8 mouse cellular contexts compared by ENCODE assay signal in the genomic region with DNA sequence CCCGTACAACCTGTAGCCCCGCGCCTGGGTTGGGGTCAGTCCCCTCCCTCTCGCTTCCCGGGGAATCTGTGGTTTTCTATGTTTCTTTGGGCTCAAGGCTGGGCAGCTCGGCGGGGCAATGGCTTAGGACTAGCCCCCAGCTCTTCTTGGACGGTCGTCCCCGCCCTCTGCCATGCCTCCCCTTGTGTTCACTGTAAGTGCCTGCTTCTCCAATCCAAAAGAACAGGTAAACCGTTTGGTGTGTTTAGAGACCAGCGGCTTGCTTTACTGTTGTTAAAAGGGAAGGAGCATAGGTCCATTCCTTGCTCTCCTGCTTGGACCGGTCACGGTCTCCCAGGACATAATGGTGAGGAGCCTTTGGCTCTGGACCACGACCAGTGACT. TPM values are rescaled to one million over a fixed set of nuclear protein-coding genes. Genes with fewer than 3 reads are reported as not detected.
DNase-seq lines count a peak whose midpoint lies in the region; ATAC-seq and TF ChIP-seq lines count a peak whose summit lies in the region.
"Had no signal": no experiment of that assay in that cellular context is flagged by ENCODE, and none has a peak within 500 bp of the region (broad histone marks: within the 10 kb centered on the region; RNA-seq: fewer than 3 reads in every experiment).

No protein-coding gene starts in this region.

- H3K9me3 ChIP-seq in lung, postnatal 0 days (ENCODE audit: low read length): no peaks in the 10 kb centered on the region
- H3K9me3 ChIP-seq in forebrain, embryonic 13.5 days (replicated peaks): no peaks in the 10 kb centered on the region
- no peaks in the 10 kb centered on the region for H3K9me3 ChIP-seq in hindbrain, embryonic 16.5 days (ENCODE audit: control insufficient read depth, low read length)
- H3K9me3 ChIP-seq in midbrain, embryonic 14.5 days (ENCODE audit: control insufficient read depth, low read length): no peaks in the 10 kb centered on the region

- peak overlapping the region; percentile 98 for H3K4me2 ChIP-seq in lung, postnatal 0 days (replicated peaks; ENCODE audit: low read depth, low read length)
- H3K4me2 ChIP-seq in forebrain, embryonic 13.5 days: peak overlapping the region; percentile 100
- H3K4me2 ChIP-seq in hindbrain, embryonic 16.5 days (ENCODE audit: low read length): peak overlapping the region; percentile 98
- peak overlapping the region; percentile 88 for H3K4me2 ChIP-seq in midbrain, embryonic 14.5 days (ENCODE audit: low read length)

- peaks cover 25% of the 10 kb centered on the region for H3K27me3 ChIP-seq in lung, postnatal 0 days (replicated peaks; ENCODE audit: insufficient read depth, low read length)
- peaks cover 28% of the 10 kb centered on the region for H3K27me3 ChIP-seq in forebrain, embryonic 13.5 days
- H3K27me3 ChIP-seq in hindbrain, embryonic 16.5 days (replicated peaks; ENCODE audit: control insufficient read depth, insufficient read depth, low read length): no peaks in the 10 kb centered on the region
- H3K27me3 ChIP-seq in midbrain, embryonic 14.5 days (ENCODE audit: control insufficient read depth, insufficient read depth, low read length): peaks cover 11% of the 10 kb centered on the region

- ATAC-seq in lung, postnatal 0 days: 0 out of 2 replicates have a peak, but pooled peaks have one; percentile 21
- 0 out of 2 replicates have a peak, but pooled peaks have one; percentile 5 for ATAC-seq in forebrain, embryonic 13.5 days
- peak; percentile 47 for ATAC-seq in hindbrain, embryonic 16.5 days
- ATAC-seq in midbrain, embryonic 14.5 days (ENCODE audit: low FRiP score, low TSS enrichment): no peak

- H3K4me1 ChIP-seq in lung, postnatal 0 days (ENCODE audit: insufficient read depth, low read depth, low read length): no peaks in the 10 kb centered on the region
- H3K4me1 ChIP-seq in forebrain, embryonic 13.5 days: peaks cover 13% of the 10 kb centered on the region
- H3K4me1 ChIP-seq in hindbrain, embryonic 16.5 days (ENCODE audit: control insufficient read depth, insufficient read depth, low read depth, low read length): peaks cover 9% of the 10 kb centered on the region
- H3K4me1 ChIP-seq in midbrain, embryonic 14.5 days (ENCODE audit: control insufficient read depth, insufficient read depth, low read length): 0 out of 2 replicates have a peak, but pooled peaks cover 7% of the 10 kb centered on the region

- no peak for DNase-seq in lung, postnatal 0 days (ENCODE audit: low spot score)
- no peak for DNase-seq in lung, postnatal 25 days (ENCODE audit: low spot score)
- DNase-seq in midbrain, embryonic 14.5 days: no peak
- no peak for DNase-seq in gastrocnemius, postnatal 14 days
- DNase-seq in lung, postnatal 10 days: no peak

- H3K4me3 ChIP-seq in lung, postnatal 0 days (ENCODE audit: low read depth, low read length): peak overlapping the region; percentile 51
- peak overlapping the region; percentile 73 for H3K4me3 ChIP-seq in forebrain, embryonic 13.5 days
- H3K4me3 ChIP-seq in hindbrain, embryonic 16.5 days (ENCODE audit: low read length): peak overlapping the region; percentile 65
- H3K4me3 ChIP-seq in midbrain, embryonic 14.5 days (replicated peaks; ENCODE audit: low read depth, low read length): peak overlapping the region; percentile 70

- 8% methylated on average over 15 of the region's 15 CpGs for WGBS in lung, postnatal 0 days
- WGBS in forebrain, embryonic 13.5 days: 3% methylated on average over 15 of the region's 15 CpGs
- WGBS in hindbrain, embryonic 16.5 days: 7% methylated on average over 15 of the region's 15 CpGs
- 3% methylated on average over 15 of the region's 15 CpGs for WGBS in midbrain, embryonic 14.5 days

- TF ChIP-seq EP300 in lung, postnatal 0 days (IDR thresholded peaks at IDR 0.05): no peak

- no peak for TF ChIP-seq CTCF in lung, postnatal 0 days (IDR thresholded peaks at IDR 0.05)

- no peak overlapping the region for H3K27ac ChIP-seq in lung, postnatal 0 days (ENCODE audit: low read length)
- no peak overlapping the region for H3K27ac ChIP-seq in forebrain, embryonic 13.5 days
- no peak overlapping the region for H3K27ac ChIP-seq in hindbrain, embryonic 16.5 days (ENCODE audit: low read depth, low read length)
- no peak overlapping the region for H3K27ac ChIP-seq in midbrain, embryonic 14.5 days (replicated peaks; ENCODE audit: low read depth, low read length)
- H3K27ac ChIP-seq: macrophage had no signal

- no peaks in the 10 kb centered on the region for H3K36me3 ChIP-seq in lung, postnatal 0 days (ENCODE audit: insufficient read depth, low read length)
- H3K36me3 ChIP-seq in forebrain, embryonic 13.5 days (ENCODE audit: poor library complexity, severe bottlenecking): no peaks in the 10 kb centered on the region
- no peaks in the 10 kb centered on the region for H3K36me3 ChIP-seq in hindbrain, embryonic 16.5 days (ENCODE audit: control insufficient read depth, insufficient read depth, low read length)
- H3K36me3 ChIP-seq in midbrain, embryonic 14.5 days (ENCODE audit: control insufficient read depth, insufficient read depth, low read length): no peaks in the 10 kb centered on the region

- intact Hi-C loops in gastrocnemius, postnatal 14 days (cut with DNase I; ENCODE audit: low total_unique reads): no loop called here

- H3K9ac ChIP-seq in lung, postnatal 0 days (replicated peaks; ENCODE audit: low read depth): no peak overlapping the region
- peak overlapping the region; percentile 72 for H3K9ac ChIP-seq in forebrain, embryonic 13.5 days
- peak overlapping the region; percentile 72 for H3K9ac ChIP-seq in hindbrain, embryonic 16.5 days (ENCODE audit: low read depth, low read length)
- H3K9ac ChIP-seq in midbrain, embryonic 14.5 days (replicated peaks; ENCODE audit: low read length): peak overlapping the region; percentile 74

RNA-seq across cellular contexts. Expression of a gene that starts 1.2 kb away (rescaled TPM):
- 0.20 and 0.41 TPM in 2 replicates for polyA plus RNA-seq in lung, postnatal 0 days (2015; fragmentation: Nextera tagmentation; extraction: Ambion mirVana)
- polyA plus RNA-seq in forebrain, embryonic 13.5 days (2015; fragmentation: Nextera tagmentation; extraction: Ambion mirVana): 2.2 and 2.6 TPM in 2 replicates
- 4.8 and 5.1 TPM in 2 replicates for polyA plus RNA-seq in hindbrain, embryonic 16.5 days (2015; fragmentation: Nextera tagmentation; extraction: Ambion mirVana)
- 4.4 and 5.3 TPM in 2 replicates for polyA plus RNA-seq in midbrain, embryonic 14.5 days (2014; fragmentation: Nextera tagmentation; extraction: Ambion mirVana)
- under 1 TPM; 0.13 to 0.55 TPM for total RNA-seq in gastrocnemius, postnatal 14 days (2021)
- polyA plus RNA-seq: macrophage had no signal
